Mouse (Mus musculus) monocyte, adult 2 months (primary cell): Measurements from ENCODE around the gene Nfia.

Experiments used
- DNase-seq, 2 experiments: peaks; one replicate each; pipeline ENCODE4 v3.0.0; 2022; ENCODE audit warnings: low spot score in 2 of 2, low read depth in 1 of 2

Nfia gene

DNA sequence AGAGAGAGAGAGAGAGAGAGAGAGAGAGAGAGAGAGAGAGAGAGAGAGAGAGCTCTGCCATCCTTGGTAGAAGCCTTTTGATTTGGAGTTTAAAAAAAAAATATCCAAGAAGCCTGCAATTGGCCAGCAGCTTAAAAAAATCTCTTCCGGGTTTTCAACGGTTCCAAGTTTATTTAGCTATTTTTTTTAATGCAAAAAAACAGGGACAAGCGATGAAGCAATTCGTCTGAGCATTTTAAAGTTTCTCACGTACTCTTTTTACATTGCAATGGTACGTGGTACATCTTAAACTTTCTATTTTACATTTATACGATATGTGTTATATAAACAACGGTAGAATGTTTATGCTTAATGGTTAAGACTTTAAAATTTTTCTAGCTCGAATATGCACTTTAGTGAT, at the start of gene Nfia:
TSS of gene Nfia (plus strand) at position 94 of the 400 bp plus-strand sequence.
- no peak for DNase-seq

DNA sequence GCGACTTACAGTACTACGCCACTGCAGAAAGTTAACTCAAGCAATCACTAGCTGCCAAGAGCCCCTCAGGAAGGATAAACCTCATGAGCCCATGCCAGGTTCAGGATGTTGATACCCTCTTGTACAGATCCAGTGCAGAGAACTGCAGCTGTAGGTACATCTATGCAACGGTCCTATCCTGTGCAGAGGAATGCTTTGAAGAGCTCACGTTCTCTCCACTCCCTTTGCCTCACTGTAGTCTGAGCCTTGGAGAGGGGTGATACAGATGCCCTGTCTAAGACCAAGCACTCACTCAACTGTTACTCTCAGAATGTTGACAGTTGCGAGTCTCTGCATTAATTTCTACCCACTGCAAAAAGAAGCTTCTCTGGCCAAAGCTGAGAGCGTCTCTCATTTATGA, 49.2 kb upstream of the Nfia start:
- DNase-seq, result no peak

DNA sequence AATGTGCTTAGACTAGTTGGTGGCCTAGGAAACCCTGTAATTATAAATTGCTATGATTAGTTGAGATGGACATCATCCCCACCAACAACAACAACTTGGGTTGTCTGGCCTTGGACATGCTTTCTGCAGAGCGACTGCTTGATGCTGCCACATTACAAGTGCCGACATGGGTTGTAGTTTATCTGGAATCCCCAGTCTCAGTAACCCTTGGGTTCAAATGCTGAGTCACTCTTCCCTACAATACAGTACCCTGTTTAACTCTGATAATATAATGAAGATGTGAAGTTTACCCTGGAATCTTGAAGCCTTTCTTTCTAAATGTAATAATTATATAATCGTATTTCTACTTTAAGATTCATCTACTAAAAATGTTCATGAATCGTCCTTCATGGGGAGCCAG, 44.0 kb upstream of the Nfia start:
- DNase-seq, result no peak

- DNase-seq, result no peak
Observed at GRCm38 (mm10) chr4:97729999-97730398, 42.5 kb upstream of the Nfia start.

DNA sequence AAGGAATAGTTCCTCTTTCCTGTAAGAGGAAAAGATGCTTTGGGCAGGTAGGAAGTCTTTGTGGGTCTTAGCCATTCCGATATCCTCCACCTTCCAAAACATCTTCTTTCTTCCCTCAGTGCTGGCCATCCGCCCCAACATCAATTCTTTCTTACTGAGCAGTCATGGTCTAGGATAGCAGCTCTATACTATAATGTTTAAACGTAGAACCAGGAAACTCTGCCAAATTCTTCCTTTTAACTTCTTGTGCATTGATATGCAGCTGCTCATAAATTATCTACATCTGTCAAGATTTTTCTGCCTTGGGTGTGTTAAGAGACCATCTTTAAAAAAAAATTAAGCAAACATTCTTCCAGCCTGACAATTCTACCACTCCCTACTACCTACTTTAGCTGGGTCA, 42.1 kb upstream of the Nfia start:
- no peak for DNase-seq

DNA sequence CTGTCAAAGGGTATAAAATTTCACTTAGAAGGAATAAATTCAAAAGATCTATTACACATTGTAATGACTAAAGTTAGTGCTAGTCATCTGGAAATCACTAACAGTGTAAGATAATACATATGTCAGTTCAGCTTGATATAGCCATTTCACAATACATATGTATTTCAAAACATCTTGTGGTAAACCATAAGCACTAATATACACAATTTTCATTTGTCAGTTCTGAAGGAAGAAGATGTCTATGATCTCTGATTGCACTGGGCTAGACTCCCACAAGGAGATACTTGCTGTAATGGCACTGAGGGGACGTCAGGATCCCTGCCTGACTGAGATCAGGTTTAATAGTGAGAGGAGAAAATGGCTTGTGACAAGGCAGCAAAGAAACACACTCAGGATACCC, 39.1 kb upstream of the Nfia start:
- no peak for DNase-seq

DNA sequence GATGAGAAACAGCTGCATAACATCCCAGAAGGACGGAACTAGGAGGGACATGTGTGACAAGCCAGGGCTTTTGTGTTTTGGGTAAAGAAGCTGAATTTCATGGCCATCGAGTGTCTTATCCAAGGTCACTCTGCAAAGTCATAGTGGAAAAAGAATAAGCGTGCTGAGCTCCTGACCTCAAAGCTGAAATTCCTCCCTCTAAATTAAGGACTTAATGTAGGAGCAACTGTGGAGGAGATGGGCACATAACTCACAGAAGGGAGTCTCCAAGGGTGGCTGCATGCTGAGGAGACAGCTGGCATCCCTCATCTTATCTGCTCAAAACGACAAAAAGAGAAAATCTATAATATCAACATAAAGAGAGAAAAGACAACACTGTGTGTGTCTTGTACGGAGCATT, 28.6 kb upstream of the Nfia start:
- no peak for DNase-seq

DNA sequence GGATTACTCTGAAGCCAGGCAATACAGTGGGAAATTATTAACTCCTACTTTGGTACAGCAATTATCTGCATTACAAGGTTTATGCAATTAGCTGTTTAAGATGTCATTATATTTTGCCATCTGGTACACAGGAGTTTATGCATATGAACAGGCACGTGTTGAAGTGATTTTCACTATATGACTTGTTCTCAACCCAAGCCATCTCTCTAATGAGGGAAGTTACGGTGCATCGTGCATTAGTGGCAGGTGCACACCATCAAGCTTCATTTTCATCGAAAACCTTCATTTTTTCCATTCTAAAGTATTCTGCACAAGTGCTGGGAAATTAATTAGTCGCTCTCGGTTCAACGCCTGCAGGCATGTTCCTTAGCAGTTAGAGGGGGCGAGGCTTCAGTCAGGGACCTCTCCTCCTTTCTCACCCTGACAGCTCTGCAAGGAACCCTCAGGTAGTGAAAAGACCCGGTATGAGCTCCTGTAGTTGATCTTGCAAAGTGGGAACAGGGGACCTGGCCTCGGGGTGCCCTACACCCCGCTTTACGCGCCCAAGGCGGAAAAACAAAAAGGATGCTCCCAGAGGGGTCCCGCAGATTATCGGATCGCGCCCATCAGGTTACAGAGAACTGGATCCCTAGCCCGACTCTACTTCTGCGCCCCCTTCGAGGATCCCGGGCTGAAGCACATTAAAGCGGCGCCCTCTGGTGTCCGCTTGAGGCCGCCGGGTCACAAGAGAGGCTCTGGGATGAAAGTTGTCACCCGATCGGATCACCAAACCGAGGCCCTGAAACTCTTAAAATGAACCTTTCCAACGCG, 27.0 kb upstream of the Nfia start:
- DNase-seq, result peak in 1 of 2 experiments; percentile 7

DNA sequence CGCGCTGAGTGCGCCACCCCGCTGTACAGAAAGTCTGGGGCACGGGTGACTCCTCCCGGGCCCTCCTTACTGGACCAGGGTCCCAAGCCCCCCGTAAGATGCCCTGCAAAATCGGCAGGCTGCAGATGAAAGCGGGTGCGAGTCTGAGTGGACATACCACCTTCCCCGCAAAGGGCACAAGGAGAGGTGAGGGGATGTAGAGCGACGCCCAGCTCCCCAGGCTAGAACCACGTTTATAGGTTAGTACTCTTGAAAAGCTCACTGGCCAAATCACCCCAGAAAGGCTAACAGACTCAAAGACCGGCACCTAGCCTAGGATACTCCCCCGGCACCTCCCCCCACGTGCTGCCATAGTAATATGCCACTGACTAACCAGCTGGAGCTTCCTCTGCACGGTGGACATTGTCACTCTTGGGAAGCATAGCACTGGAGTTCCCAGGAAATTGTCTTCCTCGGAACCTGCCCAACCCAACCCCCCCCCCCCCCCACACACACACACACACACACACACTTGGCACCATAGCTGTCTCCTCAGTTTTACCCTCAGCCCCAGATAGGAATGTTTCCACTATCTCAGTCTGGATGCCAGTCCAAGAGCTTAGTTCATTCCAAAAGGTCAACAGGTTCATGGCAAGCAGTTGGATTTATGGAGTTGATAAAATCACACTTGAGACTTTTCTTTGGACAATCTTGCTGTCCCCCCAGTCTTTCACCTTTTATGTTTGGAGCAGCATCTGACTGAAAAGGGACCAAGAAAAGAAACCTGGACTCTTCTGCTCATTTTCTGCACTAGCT, 26.2 kb upstream of the Nfia start:
- DNase-seq, result no peak

- no peak for DNase-seq
Observed at GRCm38 (mm10) chr4:97750401-97750800, 22.1 kb upstream of the Nfia start.

DNA sequence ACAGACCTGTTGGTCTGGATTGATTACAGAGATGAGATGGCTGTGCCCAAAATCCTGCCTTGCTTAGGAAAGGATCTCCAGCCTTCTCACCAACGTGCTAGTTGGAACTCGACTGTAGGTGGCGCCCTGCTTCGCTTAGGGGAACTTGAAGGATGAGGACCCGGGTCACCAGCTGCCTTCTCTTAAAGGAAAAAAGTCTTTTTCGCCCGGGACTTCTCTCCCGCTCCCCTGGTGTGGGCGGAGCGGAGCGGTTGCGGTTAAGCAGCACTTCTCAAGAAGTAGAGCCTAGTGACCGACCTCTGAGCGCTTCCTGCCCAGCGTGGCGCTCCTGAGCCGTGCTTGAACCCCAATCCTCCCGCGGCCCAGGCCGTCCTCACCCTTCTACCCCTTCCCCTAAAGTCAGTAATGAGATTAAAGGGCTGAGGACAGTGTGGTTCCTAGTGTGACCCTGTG, 21.5 kb upstream of the Nfia start:
- DNase-seq, result peak; percentile 61 to 81

DNA sequence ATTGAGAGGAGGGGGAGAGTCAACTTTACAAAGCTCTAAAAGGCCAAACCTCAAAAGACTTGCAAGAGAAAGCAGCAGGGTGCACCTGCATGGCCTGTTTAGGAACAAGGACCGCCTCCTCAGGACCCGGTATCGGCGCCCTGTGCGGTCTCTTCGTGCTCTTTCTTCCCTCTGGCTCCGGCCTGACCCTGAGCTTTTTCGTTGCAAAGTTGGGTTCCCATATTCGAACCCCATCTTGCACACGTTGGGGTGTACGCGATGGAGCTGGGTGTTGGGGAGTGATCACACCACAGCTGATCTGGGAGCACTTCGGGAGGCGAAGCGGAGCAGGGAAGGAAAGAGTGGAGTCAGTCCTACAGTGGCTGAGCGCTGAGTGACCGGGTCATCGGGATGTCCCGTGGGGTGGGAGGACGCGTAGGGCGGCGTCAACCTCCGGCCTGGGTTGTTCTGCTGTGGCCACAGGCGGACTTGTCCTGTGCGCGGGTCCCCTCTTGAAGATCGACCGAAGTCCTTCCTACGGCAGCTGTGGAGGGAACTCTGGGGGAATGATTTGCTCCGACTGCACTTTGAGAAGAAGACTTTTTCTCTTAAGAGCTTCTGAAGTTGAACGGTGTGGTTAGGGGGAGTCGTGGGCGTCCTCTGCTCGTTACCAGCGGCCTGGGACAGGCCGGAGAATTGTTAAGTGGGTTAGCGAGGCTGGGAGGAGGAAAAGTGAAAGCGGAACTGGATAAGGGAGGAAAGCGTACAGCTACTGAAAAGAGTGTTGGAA, 20.9 kb upstream of the Nfia start:
- DNase-seq, result peak in 1 of 2 experiments; percentile 54

DNA sequence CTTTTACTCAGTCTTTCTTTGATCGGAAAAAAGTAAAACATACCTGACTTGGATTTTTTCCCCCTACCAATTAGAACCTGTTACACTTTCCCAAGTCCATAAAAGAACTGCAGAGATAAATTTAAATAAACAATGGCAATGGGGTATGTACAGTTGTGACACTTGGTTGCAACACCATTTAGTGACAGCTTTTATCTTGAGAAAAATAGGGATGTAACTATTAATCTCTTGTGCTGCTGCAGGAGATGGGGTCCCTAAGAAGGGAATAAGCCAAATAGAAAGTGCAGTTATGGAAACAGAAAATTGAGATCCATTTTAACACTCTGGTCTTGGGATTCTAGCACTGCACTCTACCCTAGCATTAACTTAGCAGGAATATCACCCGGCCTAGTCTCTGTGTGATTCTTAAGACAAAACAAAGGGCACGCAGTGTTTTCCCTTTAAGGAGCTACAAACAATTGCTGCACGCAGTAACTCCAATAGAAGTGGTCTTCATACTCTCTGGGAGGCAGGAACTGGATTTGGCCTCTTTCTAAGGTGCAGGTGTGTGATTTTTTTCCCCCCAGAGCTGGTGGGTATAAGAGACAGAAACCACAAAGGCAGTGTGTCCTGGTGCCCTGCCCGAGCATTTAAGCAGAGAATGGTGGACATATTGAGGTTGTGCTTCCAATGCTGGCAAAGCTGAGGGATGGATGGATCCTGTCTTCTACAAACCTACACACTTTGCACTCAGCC, 20.1 kb upstream of the Nfia start:
- DNase-seq, result no peak

- no peak for DNase-seq
Observed at GRCm38 (mm10) chr4:97753521-97753920, 19.0 kb upstream of the Nfia start.

DNA sequence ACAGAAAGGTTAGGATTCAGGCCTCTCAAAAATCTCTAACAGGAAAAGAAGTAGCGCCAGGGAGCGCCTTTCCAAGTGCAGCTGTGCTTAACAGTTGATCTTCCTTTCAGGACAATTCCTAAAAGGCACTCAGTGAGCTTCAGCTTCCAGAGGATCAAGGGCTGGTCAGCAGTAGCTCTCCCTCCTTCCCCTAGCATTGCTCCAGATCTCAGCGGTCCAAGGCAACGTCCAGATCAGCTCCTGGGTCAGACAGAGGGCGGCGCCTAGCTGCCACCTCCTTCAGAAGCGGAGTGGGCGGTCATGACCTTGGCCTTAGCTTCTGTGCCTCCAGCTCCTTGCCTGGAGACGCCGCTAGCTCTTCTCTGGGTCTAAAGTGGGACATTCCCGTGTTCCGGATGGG, 18.3 kb upstream of the Nfia start:
- DNase-seq, result no peak

- DNase-seq, result no peak
Observed at GRCm38 (mm10) chr4:97757207-97757977, 15.1 kb upstream of the Nfia start.

DNA sequence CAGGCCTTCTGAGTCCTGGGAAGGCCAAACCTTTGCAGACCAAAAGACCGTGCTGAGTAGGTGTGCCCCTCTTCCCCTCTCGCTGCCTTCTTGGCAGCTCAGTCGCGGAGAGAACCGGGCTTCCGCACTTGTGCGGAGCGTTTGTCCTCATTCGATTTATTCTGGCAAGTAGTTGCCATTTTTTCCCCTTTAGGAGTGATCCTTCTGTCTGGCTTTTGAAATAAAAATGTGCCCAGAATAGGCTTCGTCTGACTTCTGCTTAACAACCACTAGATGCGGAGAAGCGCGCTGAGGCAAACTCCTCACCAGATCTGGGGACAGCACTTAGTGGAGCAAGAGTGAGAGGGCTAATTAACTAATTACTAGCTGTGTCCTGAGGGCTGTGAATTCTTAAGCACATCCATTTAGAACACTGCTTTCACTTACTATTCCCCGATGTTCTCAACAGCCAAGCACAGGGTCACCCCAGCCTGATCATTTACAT, 14.5 kb upstream of the Nfia start:
- no peak for DNase-seq

- no peak for DNase-seq
Observed at GRCm38 (mm10) chr4:97758661-97759060, 13.9 kb upstream of the Nfia start.

GRCm38 (mm10) chr4:97764616-97765015, 7.9 kb upstream of the Nfia start:
- no peak for DNase-seq
